Mouse (Mus musculus): ENCODE data around the gene Idh1. TPM values are rescaled to one million over a fixed set of nuclear protein-coding genes. Genes with fewer than 3 reads are reported as not detected.

Idh1 gene
- total and polyA plus RNA-seq, 3 experiments, result 19.3 to 26.7 TPM; not detected in 1

- no peak for TF ChIP-seq HCFC1 (IDR thresholded peaks at IDR 0.05; ENCODE audit: low read depth, low read length)
These were observed 9.4 kb downstream of the Idh1 start (continued) for GRCm38 (mm10) chr1:65176912-65177311.

GRCm38 (mm10) chr1:65176171-65176570 lies 10.1 kb downstream of the Idh1 start:
- DNase-seq (ENCODE audit: low read depth, low spot score), result no peak
- Histone ChIP-seq H3K9ac (ENCODE audit: control insufficient read depth, low read depth, low read length, poor library complexity, severe bottlenecking) (no peak overlapping the region), H3K4me3 (ENCODE audit: control insufficient read depth in 1 of 2, insufficient read depth in 1 of 2, low read depth in 2 of 2, low read length in 2 of 2) (no peak overlapping the region), H3K36me3 (ENCODE audit: control insufficient read depth in 1 of 2, insufficient read depth in 2 of 2, low read length in 2 of 2) (peaks cover 0 to 19% of the 10 kb centered on the region in 2 experiments; a peak in 2 of 4 replicates), H3K27me3 (ENCODE audit: control insufficient read depth in 1 of 2, insufficient read depth in 2 of 2, low read length in 2 of 2) (no peaks in the 10 kb centered on the region), H3K9me3 (replicated peaks; ENCODE audit: insufficient read depth, low read length) (no peaks in the 10 kb centered on the region), H3K79me2 (ENCODE audit: control insufficient read depth, insufficient read depth, low read length, poor library complexity) (no peaks in the 10 kb centered on the region; the same call in 1 of the 2 replicates), H3K4me1 (ENCODE audit: control insufficient read depth in 1 of 2, insufficient read depth in 2 of 2, low read length in 2 of 2) (peaks cover 2 to 3% of the 10 kb centered on the region in 2 experiments), H3K27ac (ENCODE audit: control insufficient read depth, low read depth, low read length) (peak overlapping the region; percentile 15; the same call in 1 of the 2 replicates)
- TF ChIP-seq BHLHE40 (IDR thresholded peaks at IDR 0.05; ENCODE audit: borderline replicate concordance, low read depth, low read length), result no peak
- no peak for TF ChIP-seq ZKSCAN1 (IDR thresholded peaks at IDR 0.05; ENCODE audit: low read depth, low read length)

DNA sequence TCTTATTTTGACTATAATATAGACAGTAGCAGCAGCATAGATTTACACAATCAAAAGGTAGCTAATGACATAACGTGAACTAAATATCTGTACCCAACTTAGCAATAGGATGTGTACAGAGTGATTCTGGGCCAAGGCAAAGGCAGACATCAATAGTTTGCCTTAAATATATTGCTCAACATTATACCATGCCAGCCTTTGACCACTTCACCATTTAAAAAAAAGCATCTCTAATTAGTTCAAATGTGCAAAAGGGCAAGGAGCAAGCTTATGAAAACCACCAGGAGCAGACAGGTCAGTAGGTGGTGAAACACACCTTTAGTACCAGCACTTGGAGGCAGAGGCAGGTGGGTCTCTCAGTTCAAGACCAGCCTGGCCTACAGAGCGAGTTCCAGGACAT lies 12.6 kb downstream of the Idh1 start:
- no peak overlapping the region for H3K9ac ChIP-seq (ENCODE audit: control insufficient read depth, low read depth, low read length, poor library complexity, severe bottlenecking)
- H3K4me3 ChIP-seq (ENCODE audit: control insufficient read depth in 1 of 2, insufficient read depth in 1 of 2, low read depth in 2 of 2, low read length in 2 of 2), result no peak overlapping the region
- DNase-seq (ENCODE audit: low read depth, low spot score), result no peak
- H3K27ac ChIP-seq (ENCODE audit: control insufficient read depth, low read depth, low read length), result no peak overlapping the region
- H3K27me3 ChIP-seq (ENCODE audit: control insufficient read depth in 1 of 2, insufficient read depth in 2 of 2, low read length in 2 of 2), result no peaks in the 10 kb centered on the region
- H3K9me3 ChIP-seq (replicated peaks; ENCODE audit: insufficient read depth, low read length), result no peaks in the 10 kb centered on the region
- no peaks in the 10 kb centered on the region; the same call in 1 of the 2 replicates for H3K79me2 ChIP-seq (ENCODE audit: control insufficient read depth, insufficient read depth, low read length, poor library complexity)
- H3K4me1 ChIP-seq (ENCODE audit: control insufficient read depth in 1 of 2, insufficient read depth in 2 of 2, low read length in 2 of 2), result peaks cover 12 to 16% of the 10 kb centered on the region in 2 experiments
- H3K36me3 ChIP-seq (ENCODE audit: control insufficient read depth in 1 of 2, insufficient read depth in 2 of 2, low read length in 2 of 2), result peaks cover 0 to 36% of the 10 kb centered on the region in 2 experiments; a peak in 2 of 4 replicates
- no peak for TF ChIP-seq CTCF (IDR thresholded peaks at IDR 0.05 in 2 of 3, conservative IDR thresholded peaks at IDR 0.05 in 1 of 3; ENCODE audit: control insufficient read depth in 1 of 3, insufficient read depth in 1 of 3, low read depth in 2 of 3, low read length in 3 of 3, poor library complexity in 1 of 3, severe bottlenecking in 1 of 3)
- no peak for TF ChIP-seq GATA1 (IDR thresholded peaks at IDR 0.05; ENCODE audit: low read depth, low read length)
- no peak for TF ChIP-seq SIN3A (IDR thresholded peaks at IDR 0.05; ENCODE audit: low read length)
- no peak for TF ChIP-seq TAL1 (IDR thresholded peaks at IDR 0.05; ENCODE audit: low read length)
- no peak for TF ChIP-seq E2F4 (IDR thresholded peaks at IDR 0.05; ENCODE audit: borderline replicate concordance, low read depth, low read length)
- no peak for TF ChIP-seq NRF1 (IDR thresholded peaks at IDR 0.05; ENCODE audit: insufficient read depth, low read depth, low read length, poor library complexity, severe bottlenecking)
- no peak for TF ChIP-seq NELFE (IDR thresholded peaks at IDR 0.05; ENCODE audit: low read depth, low read length)
- TF ChIP-seq MYC (IDR thresholded peaks at IDR 0.05; ENCODE audit: low read depth, low read length), result no peak
- TF ChIP-seq TCF12 (IDR thresholded peaks at IDR 0.05; ENCODE audit: low read depth, low read length), result no peak
- no peak for TF ChIP-seq ELF1 (IDR thresholded peaks at IDR 0.05; ENCODE audit: low read depth, low read length)
- TF ChIP-seq CHD2 (IDR thresholded peaks at IDR 0.05; ENCODE audit: low read length), result no peak
